Mouse (Mus musculus) mouse trophoblast stem cell (cell line): Measurements from ENCODE around the gene Abca17.

Experiments used
- in situ Hi-C, 2 experiments: fragments of 300-500 bp; cut with MseI, MboI; formaldehyde crosslinking; loops; 2 replicates in 1 of 2; 3 replicates in 1 of 2; pipeline ENCODE4 v1.15.1; 2025

Abca17 gene

GRCm38 (mm10) chr17:24350926-24351759, at the start of gene Abca17:
Gene Abca17 (minus strand): TSS chr17:24351068.
- in situ Hi-C loops, result no loop called here

- in situ Hi-C loops, result no loop called here
These were observed 43.6 kb upstream of the Abca17 start for GRCm38 (mm10) chr17:24394456-24394855.

GRCm38 (mm10) chr17:24393527-24393926, 42.7 kb upstream of the Abca17 start:
- in situ Hi-C loops, result no loop called here

- in situ Hi-C loops, result no loop called here
These were observed 40.3 kb upstream of the Abca17 start for GRCm38 (mm10) chr17:24391149-24391548.

- in situ Hi-C loops, result no loop called here
These were observed 39.0 kb upstream of the Abca17 start for GRCm38 (mm10) chr17:24389865-24390264.

GRCm38 (mm10) chr17:24388711-24389110, 37.8 kb upstream of the Abca17 start:
- in situ Hi-C loops, result no loop called here

- in situ Hi-C loops, result no loop called here
These were observed 32.9 kb upstream of the Abca17 start for GRCm38 (mm10) chr17:24383789-24384188.

GRCm38 (mm10) chr17:24378496-24378895, 27.6 kb upstream of the Abca17 start:
- in situ Hi-C loops, result no loop called here

- in situ Hi-C loops, result no loop called here
These were observed 25.0 kb upstream of the Abca17 start for GRCm38 (mm10) chr17:24375886-24376285.

- in situ Hi-C loops, result no loop called here
These were observed 24.3 kb upstream of the Abca17 start for GRCm38 (mm10) chr17:24375094-24375712.

GRCm38 (mm10) chr17:24365863-24366262, 15.0 kb upstream of the Abca17 start:
- in situ Hi-C loops, result no loop called here

GRCm38 (mm10) chr17:24364461-24364860, 13.6 kb upstream of the Abca17 start:
- in situ Hi-C loops, result no loop called here

GRCm38 (mm10) chr17:24362527-24362926, 11.7 kb upstream of the Abca17 start:
- in situ Hi-C loops, result no loop called here

GRCm38 (mm10) chr17:24361291-24361690, 10.4 kb upstream of the Abca17 start:
- in situ Hi-C loops, result no loop called here

- in situ Hi-C loops, result no loop called here
These were observed 10.0 kb upstream of the Abca17 start for GRCm38 (mm10) chr17:24360841-24361240.

- in situ Hi-C loops, result no loop called here
These were observed 9.0 kb upstream of the Abca17 start for GRCm38 (mm10) chr17:24359903-24360302.

GRCm38 (mm10) chr17:24359006-24359405, 8.1 kb upstream of the Abca17 start:
- in situ Hi-C loops, result no loop called here

- in situ Hi-C loops, result no loop called here
These were observed 4.4 kb upstream of the Abca17 start for GRCm38 (mm10) chr17:24355284-24355683.

GRCm38 (mm10) chr17:24353960-24354359, 3.1 kb upstream of the Abca17 start:
- in situ Hi-C loops, result no loop called here

- in situ Hi-C loops, result no loop called here
These were observed 1.7 kb upstream of the Abca17 start for GRCm38 (mm10) chr17:24352370-24353194.

- in situ Hi-C loops, result no loop called here
These were observed 991 bp upstream of the Abca17 start, which contains the start of gene Abca3 for GRCm38 (mm10) chr17:24351760-24352357. Gene Abca3 (plus strand): TSS chr17:24351950.

- in situ Hi-C loops, result no loop called here
These were observed 1.7 kb downstream of the Abca17 start for GRCm38 (mm10) chr17:24349176-24349575.
